ENCODE assay signal across 8 mouse cellular contexts in the genomic region with DNA sequence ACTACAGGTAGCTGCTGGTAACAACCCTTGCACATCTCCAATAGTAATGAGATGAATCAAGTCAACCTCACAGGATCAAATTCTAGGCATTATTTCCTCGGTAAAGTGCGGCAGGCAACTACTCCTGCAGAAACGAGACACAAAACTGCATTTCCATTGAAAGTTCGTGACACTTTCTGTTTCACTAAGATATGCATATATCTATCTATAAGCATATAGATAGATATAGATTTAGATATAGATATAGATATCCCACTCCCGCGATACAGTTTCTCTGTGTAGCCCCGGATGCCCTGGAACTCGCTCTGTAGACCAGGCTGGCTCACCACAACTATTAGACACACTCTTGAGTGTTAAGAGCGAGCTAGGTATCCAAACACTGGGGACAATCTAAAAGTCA. TPM values are rescaled to one million over a fixed set of nuclear protein-coding genes. Genes with fewer than 3 reads are reported as not detected.
DNase-seq lines count a peak whose midpoint lies in the region; ATAC-seq and TF ChIP-seq lines count a peak whose summit lies in the region.

No protein-coding gene starts in this region.

- TF ChIP-seq EP300 in ES-Bruce4 (IDR thresholded peaks at IDR 0.05; ENCODE audit: insufficient read depth, low read depth, low read length) = no peak

- 27% methylated on average over 9 of the region's 9 CpGs for WGBS in heart, embryonic 15.5 days
- 30% methylated on average over 9 of the region's 9 CpGs for WGBS in hindbrain, embryonic 10.5 days
- 32% methylated on average over 9 of the region's 9 CpGs for WGBS in midbrain, embryonic 12.5 days

- TF ChIP-seq POLR2A in ES-Bruce4 (IDR thresholded peaks at IDR 0.05; ENCODE audit: insufficient read depth, low read length) = no peak

- DNase-seq in heart, adult 18-20 months = no peak
- no peak for DNase-seq in hindbrain, embryonic 10.5 days (ENCODE audit: low spot score)
- DNase-seq in frontal cortex, postnatal 10 days (ENCODE audit: low spot score in 2 of 2) = no peak
- DNase-seq in spleen, postnatal 14 days (ENCODE audit: low spot score in 2 of 2) = no peak

- H3K27me3 ChIP-seq in heart, embryonic 15.5 days = no peaks in the 10 kb centered on the region
- no peaks in the 10 kb centered on the region for H3K27me3 ChIP-seq in ES-Bruce4 (ENCODE audit: control insufficient read depth, insufficient read depth, low read length, poor library complexity, severe bottlenecking)
- H3K27me3 ChIP-seq in hindbrain, embryonic 10.5 days (ENCODE audit: insufficient read depth, poor library complexity, severe bottlenecking) = no peaks in the 10 kb centered on the region
- H3K27me3 ChIP-seq in midbrain, embryonic 12.5 days = no peaks in the 10 kb centered on the region

- peak overlapping the region; percentile 90 for H3K9ac ChIP-seq in heart, embryonic 15.5 days
- H3K9ac ChIP-seq in ES-Bruce4 (ENCODE audit: low read depth, poor library complexity, severe bottlenecking) = peak overlapping the region; percentile 51
- peak overlapping the region; percentile 80 for H3K9ac ChIP-seq in midbrain, embryonic 12.5 days (replicated peaks)

- H3K27ac ChIP-seq in heart, embryonic 15.5 days = no peak overlapping the region
- no peak overlapping the region for H3K27ac ChIP-seq in ES-Bruce4 (ENCODE audit: insufficient read depth, low read length)
- peak overlapping the region; percentile 94 for H3K27ac ChIP-seq in hindbrain, embryonic 10.5 days
- peak overlapping the region; percentile 82; the same call in 1 of the 2 replicates for H3K27ac ChIP-seq in midbrain, embryonic 12.5 days (replicated peaks)

- TF ChIP-seq CTCF in ES-Bruce4 (IDR thresholded peaks at IDR 0.05; ENCODE audit: low read depth, low read length) = no peak

- no peaks in the 10 kb centered on the region for H3K9me3 ChIP-seq in heart, embryonic 15.5 days (replicated peaks)
- no peaks in the 10 kb centered on the region for H3K9me3 ChIP-seq in ES-Bruce4 (replicated peaks; ENCODE audit: control insufficient read depth, insufficient read depth, low read length, poor library complexity, severe bottlenecking)
- H3K9me3 ChIP-seq in hindbrain, embryonic 10.5 days = no peaks in the 10 kb centered on the region
- H3K9me3 ChIP-seq in midbrain, embryonic 12.5 days = no peaks in the 10 kb centered on the region

- peak overlapping the region; percentile 90 for H3K4me3 ChIP-seq in heart, embryonic 15.5 days
- H3K4me3 ChIP-seq in ES-Bruce4 (ENCODE audit: low read depth, low read length) = peak overlapping the region; percentile 70
- H3K4me3 ChIP-seq in hindbrain, embryonic 10.5 days = peak overlapping the region; percentile 73
- peak overlapping the region; percentile 72 for H3K4me3 ChIP-seq in midbrain, embryonic 12.5 days

- H3K4me1 ChIP-seq in heart, embryonic 15.5 days (replicated peaks) = peaks cover 10% of the 10 kb centered on the region
- H3K4me1 ChIP-seq in ES-Bruce4 (ENCODE audit: control insufficient read depth, insufficient read depth, low read length) = no peaks in the 10 kb centered on the region
- peaks cover 7% of the 10 kb centered on the region for H3K4me1 ChIP-seq in hindbrain, embryonic 10.5 days (replicated peaks)
- peaks cover 8% of the 10 kb centered on the region for H3K4me1 ChIP-seq in midbrain, embryonic 12.5 days

- no peak for ATAC-seq in heart, embryonic 15.5 days (replicated peaks; ENCODE audit: insufficient number of reproducible peaks, insufficient read depth, low FRiP score, low read depth)
- ATAC-seq in midbrain, embryonic 12.5 days (ENCODE audit: low FRiP score, low read depth) = no peak
- ATAC-seq in activated CD4-positive, CD25-positive, alpha-beta regulatory T cell, adult 4 months = no peak

- no peaks in the 10 kb centered on the region; the same call in 1 of the 2 replicates for H3K36me3 ChIP-seq in heart, embryonic 15.5 days
- H3K36me3 ChIP-seq in ES-Bruce4 (ENCODE audit: control insufficient read depth, insufficient read depth, low read length, poor library complexity, severe bottlenecking) = no peaks in the 10 kb centered on the region
- H3K36me3 ChIP-seq in hindbrain, embryonic 10.5 days = peaks cover 23% of the 10 kb centered on the region
- H3K36me3 ChIP-seq in midbrain, embryonic 12.5 days = no peaks in the 10 kb centered on the region

- H3K4me2 ChIP-seq in heart, embryonic 15.5 days = peak overlapping the region; percentile 72
- peak overlapping the region; percentile 60 for H3K4me2 ChIP-seq in midbrain, embryonic 12.5 days (replicated peaks)

RNA-seq across cellular contexts. Expression of a gene that starts 0.8 kb away (rescaled TPM):
- 34.7 and 42.3 TPM in 2 replicates for polyA plus RNA-seq in heart, embryonic 15.5 days (2015; fragmentation: Nextera tagmentation; extraction: Ambion mirVana)
- 10 to 100 TPM; 27.6 to 35.3 TPM for total RNA-seq in heart, adult 18-20 months (2021)
- 55.7 and 55.8 TPM in 2 replicates for polyA plus RNA-seq in ES-Bruce4 (2011; ENCODE audit: insufficient read depth, insufficient read length, low read depth, missing spikeins)
- polyA plus RNA-seq in hindbrain, embryonic 10.5 days (2016; fragmentation: Nextera tagmentation; extraction: Ambion mirVana) = 36.1 and 37.4 TPM in 2 replicates
- polyA plus RNA-seq in midbrain, embryonic 12.5 days (2016; fragmentation: Nextera tagmentation; extraction: Ambion mirVana) = 35.5 and 40.6 TPM in 2 replicates
- polyA plus RNA-seq in activated CD4-positive, CD25-positive, alpha-beta regulatory T cell, adult 4 months (2017; shearing (Covaris generic)) = 10 to 100 TPM; 26.8 to 32.9 TPM

RNA-seq across cellular contexts. Expression of a gene that starts 7.4 kb away (rescaled TPM):
- 59.4 and 73.4 TPM in 2 replicates for polyA plus RNA-seq in heart, embryonic 15.5 days (2015; fragmentation: Nextera tagmentation; extraction: Ambion mirVana)
- 1 to 10 TPM; 8.6 to 9.6 TPM for total RNA-seq in heart, adult 18-20 months (2021)
- 105 and 119 TPM in 2 replicates for polyA plus RNA-seq in ES-Bruce4 (2011; ENCODE audit: insufficient read depth, insufficient read length, low read depth, missing spikeins)
- polyA plus RNA-seq in hindbrain, embryonic 10.5 days (2016; fragmentation: Nextera tagmentation; extraction: Ambion mirVana) = 264 and 265 TPM in 2 replicates
- polyA plus RNA-seq in midbrain, embryonic 12.5 days (2016; fragmentation: Nextera tagmentation; extraction: Ambion mirVana) = 290 and 294 TPM in 2 replicates
- polyA plus RNA-seq in activated CD4-positive, CD25-positive, alpha-beta regulatory T cell, adult 4 months (2017; shearing (Covaris generic)) = 10 to 100 TPM; 23.3 to 24.5 TPM

Comparison
In these comparisons a context has a peak if more than half of its experiments do, and no peak if none do; other contexts are left out.
1. H3K27ac ChIP-seq: peak in hindbrain, embryonic 10.5 days (single experiment) and midbrain, embryonic 12.5 days (single experiment); none in heart, embryonic 15.5 days (single experiment) and ES-Bruce4 (single experiment).
2. Peak in every context shown above with its lines, with median percentiles within 50 percentile points of each other: H3K4me3 ChIP-seq and H3K9ac ChIP-seq.